Mouse (Mus musculus) layer of hippocampus, postnatal 25 days (tissue): ENCODE data around the gene Insig2. TPM values are rescaled to one million over a fixed set of nuclear protein-coding genes. Genes with fewer than 3 reads are reported as not detected.

Experiments used
- DNase-seq, 2 experiments: peaks; one replicate each; pipeline ENCODE4 v3.0.0; 2022; ENCODE audit warnings: mixed read lengths in 2 of 2, low spot score in 1 of 2; ENCODE audit errors: extremely low spot score in 1 of 2
- total RNA-seq, 2 experiments: library from RNA; stranded (reverse); gene quantifications; 2 replicates each; pipeline ENCODE4 v1.2.3; 2021

Gene Insig2
- 10 to 100 TPM; 72.7 to 79.0 TPM for total RNA-seq

GRCm38 (mm10) chr1:121332485-121332884, at the start of gene Insig2:
TSS of gene Insig2 (minus strand) at chr1:121332589.
- DNase-seq, result no peak

GRCm38 (mm10) chr1:121381562-121381961, 49.2 kb upstream of the Insig2 start:
- DNase-seq, result no peak

DNA sequence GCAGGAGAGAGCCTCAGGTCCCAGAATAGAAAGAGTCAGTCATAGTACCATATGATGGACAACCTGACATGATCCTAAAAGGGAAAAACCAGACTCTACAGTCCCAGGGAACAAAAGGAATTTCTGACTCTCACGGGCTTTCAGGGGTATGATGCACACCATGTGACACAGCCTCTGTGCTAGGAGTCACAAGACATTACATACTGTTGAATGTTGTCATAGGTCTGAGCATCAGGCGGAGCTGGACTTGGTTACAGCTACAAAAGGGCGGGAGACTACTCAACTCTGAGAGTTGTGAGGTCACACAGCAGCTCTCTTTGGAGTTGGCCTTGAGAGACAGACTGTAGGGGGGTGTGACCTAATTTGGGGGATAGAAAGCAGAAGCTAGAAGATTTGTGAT, 47.6 kb upstream of the Insig2 start:
- no peak for DNase-seq

GRCm38 (mm10) chr1:121377901-121378300, 45.5 kb upstream of the Insig2 start:
- DNase-seq, result no peak

GRCm38 (mm10) chr1:121377410-121377809, 45.0 kb upstream of the Insig2 start:
- no peak for DNase-seq

- DNase-seq, result no peak
Observed at GRCm38 (mm10) chr1:121373631-121374030, 41.2 kb upstream of the Insig2 start.

DNA sequence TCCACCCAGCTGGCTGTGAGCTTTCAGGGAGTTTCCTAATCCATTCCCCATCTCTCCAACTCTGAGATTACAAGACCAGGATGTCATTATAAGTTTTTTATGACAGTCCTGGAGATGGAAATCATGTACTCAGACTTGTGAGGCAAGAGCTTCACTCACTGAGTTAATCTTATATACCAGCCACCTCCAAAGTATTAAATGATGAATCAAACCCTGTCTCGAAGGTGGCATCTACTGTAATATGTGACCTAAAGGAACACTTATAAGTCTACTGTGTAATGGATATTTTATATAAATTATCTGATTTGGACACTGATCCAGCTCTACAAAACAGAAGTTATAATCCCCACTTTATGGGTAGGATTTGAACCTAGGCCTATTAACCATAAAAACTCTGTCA, 40.3 kb upstream of the Insig2 start:
- no peak for DNase-seq

- DNase-seq, result no peak
Observed at GRCm38 (mm10) chr1:121371449-121371848, 39.1 kb upstream of the Insig2 start.

DNA sequence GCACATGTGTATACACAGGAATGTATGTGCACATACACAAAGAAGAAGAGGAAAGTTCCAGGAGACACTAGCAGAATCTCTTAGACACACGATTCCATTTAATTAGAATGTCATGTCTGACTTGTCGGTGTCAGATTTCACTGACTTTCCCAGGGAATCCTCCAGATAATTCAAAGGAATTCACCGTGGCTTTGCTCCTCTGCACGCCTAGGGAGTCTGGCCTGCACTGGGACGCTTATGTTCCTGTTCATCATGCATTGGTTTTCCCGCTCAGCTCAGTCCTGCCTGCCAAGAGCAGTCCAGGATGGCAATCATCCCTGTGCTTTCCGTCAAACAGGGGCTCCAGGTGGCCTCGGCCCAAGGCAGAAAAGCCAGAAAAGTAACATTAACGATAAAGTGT, 34.9 kb upstream of the Insig2 start:
- DNase-seq, result no peak

DNA sequence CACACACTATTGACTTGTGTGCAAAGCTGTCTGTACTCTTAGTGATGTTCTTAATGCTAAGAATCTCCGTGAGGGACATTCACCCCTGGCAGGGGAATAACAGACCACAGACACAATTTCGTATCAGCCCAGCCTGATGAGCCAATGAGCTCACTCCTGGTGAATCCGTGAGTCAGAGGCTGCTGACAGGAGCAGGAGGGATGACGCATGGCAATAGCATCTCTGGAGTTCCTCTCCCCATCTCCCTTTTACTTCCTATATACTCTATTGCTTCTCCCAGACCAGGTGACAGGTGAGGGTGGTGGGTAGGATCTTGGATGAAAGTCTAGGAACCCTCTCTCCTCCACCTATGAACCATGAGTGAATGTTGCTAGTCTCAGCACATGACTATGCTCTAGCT, 28.2 kb upstream of the Insig2 start:
- DNase-seq, result no peak

- no peak for DNase-seq
Observed at GRCm38 (mm10) chr1:121359680-121360079, 27.3 kb upstream of the Insig2 start.

DNA sequence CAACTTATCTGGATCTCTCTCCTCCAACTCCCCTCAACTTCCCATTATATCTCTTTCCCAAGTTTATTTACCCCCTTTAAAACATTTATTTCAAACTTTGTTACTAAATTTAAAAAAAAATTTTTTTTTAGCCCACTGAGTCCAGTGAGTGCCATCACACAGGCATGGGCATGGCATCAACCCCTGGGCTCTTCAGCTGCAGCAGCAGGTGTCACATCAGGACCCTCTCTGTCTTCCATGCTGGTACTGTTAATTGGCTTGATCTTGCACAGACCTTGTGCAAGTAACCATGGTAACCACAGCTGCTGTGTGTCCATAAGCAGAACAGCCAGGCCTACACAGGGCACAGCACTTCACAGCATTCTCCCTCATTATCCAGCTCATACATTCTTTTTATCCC, 21.4 kb upstream of the Insig2 start:
- DNase-seq, result no peak

DNA sequence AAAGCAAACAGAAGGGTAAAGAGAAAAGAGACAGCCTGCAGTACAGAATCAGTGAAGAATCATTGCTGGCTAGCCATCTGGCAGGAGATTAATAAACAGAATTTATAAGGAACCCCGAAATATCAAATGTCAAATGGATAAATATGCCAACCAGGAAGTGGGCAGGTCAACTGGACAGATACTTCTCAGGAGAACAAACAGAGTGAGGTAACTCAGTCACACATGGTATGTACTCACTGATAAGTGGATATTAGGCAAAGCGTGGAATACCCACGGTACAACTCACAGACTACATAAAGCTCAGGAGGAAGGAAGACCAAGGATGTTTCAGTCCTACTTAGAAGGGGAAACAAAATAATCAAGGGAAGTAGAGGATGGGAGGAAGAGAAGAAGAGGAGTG, 18.6 kb upstream of the Insig2 start:
- DNase-seq, result no peak

DNA sequence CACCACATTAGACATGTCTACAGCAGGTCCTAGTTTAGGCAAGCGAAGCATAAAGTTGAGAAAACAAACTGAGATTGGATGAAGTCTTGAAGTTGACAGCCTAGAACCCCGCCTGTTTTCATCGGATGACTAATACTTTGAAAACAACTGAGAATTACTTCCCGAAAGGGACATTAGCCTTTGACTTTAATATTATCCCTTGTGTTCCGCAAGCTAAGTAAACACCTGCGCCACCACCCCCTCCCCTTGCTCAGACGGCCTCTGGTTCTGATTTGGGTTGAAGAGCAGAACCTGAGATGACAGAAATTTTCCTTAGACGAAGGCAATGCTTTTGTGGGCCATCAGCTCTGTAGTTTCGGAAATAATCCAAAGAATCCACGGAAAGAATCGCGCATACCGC, 18.2 kb upstream of the Insig2 start:
- DNase-seq, result no peak

GRCm38 (mm10) chr1:121348875-121349847, 16.8 kb upstream of the Insig2 start:
- no peak for DNase-seq

- DNase-seq, result no peak
Observed at GRCm38 (mm10) chr1:121343966-121344365, 11.6 kb upstream of the Insig2 start.

DNA sequence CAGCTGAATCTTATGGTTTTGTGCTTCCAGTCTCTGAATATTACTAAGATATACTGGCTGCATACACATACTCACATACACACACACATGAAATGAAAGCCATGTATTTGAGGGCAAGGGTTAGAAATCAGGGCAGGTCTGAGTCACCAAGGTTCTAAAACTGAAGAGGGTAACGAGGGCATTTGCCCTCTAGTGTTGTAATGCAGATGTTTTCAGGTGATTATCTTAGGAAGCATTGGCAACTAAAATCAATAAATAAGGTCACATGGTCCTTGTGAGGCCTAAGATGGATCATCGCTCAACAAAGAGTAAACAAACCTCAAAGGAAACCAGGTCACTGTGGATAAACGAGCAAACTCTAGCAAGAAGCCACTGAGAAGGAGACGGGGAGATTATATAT, 3.4 kb upstream of the Insig2 start:
- DNase-seq, result no peak

- DNase-seq, result no peak
Observed at GRCm38 (mm10) chr1:121333986-121334703, 1.8 kb upstream of the Insig2 start.

GRCm38 (mm10) chr1:121330621-121331020, 1.8 kb downstream of the Insig2 start:
- no peak for DNase-seq

DNA sequence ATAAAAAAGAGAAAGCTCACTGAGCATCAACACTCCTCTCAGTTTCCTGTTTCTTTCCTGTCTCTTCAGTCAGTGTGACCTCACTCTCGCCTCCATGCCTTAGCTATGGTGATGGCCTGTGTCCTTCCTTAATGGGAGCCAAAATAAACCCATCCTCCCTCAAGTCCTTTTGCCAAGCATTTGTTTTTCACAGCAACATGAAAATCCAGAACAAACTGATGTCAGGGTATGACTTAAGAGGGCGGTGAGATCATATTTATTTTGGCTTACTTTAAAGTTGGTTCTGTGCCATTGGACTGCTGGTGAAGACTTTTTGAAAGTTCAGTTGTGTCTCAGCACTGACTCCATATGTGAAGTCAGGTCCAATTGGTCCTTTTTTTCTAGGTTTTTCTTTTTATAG, 3.0 kb downstream of the Insig2 start:
- DNase-seq, result no peak

DNA sequence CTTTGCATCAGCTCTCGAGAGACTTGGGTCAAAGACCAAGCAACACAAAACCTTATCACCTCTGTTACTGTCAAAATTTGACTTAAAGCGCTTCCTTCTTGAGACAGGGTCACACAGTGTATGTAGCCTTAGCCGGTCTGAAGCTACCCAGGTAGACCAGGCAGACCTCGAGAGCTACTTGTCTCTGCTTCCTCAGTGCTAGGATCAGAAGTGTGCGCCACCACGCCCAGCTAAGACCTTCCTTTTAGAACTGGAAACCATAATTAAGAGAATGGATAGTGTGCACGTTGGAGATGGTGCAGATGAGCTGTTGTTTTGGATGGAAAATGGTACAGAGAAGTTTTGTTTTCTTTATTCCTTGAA, 4.2 kb downstream of the Insig2 start:
- DNase-seq, result no peak
